Mouse (Mus musculus): ENCODE data around the gene Hdlbp.

Hdlbp gene

GRCm38 (mm10) chr1:93445111-93445821 is 33.3 kb downstream of the Hdlbp start:
- DNase-seq = peak; percentile 83

GRCm38 (mm10) chr1:93444405-93445110 is 34.1 kb downstream of the Hdlbp start:
- peak; percentile 62 for DNase-seq

- no peak for DNase-seq
Observed at GRCm38 (mm10) chr1:93439321-93439720, 39.3 kb downstream of the Hdlbp start.

GRCm38 (mm10) chr1:93432087-93432486 is 46.5 kb downstream of the Hdlbp start:
- DNase-seq = no peak

GRCm38 (mm10) chr1:93403403-93403802 is 75.2 kb downstream of the Hdlbp start:
- no peak for DNase-seq

GRCm38 (mm10) chr1:93401191-93402052 is 77.2 kb downstream of the Hdlbp start:
- DNase-seq = peak; percentile 5

- DNase-seq = no peak
Observed at GRCm38 (mm10) chr1:93388906-93389305, 89.7 kb downstream of the Hdlbp start.

- no peak for DNase-seq
Observed at GRCm38 (mm10) chr1:93387198-93387597, 91.4 kb downstream of the Hdlbp start.

- DNase-seq = no peak
Observed at GRCm38 (mm10) chr1:93379117-93379516, 99.5 kb downstream of the Hdlbp start.

- DNase-seq = no peak
Observed at GRCm38 (mm10) chr1:93377307-93377706, 101.3 kb downstream of the Hdlbp start.

GRCm38 (mm10) chr1:93373665-93374064 is 105.0 kb downstream of the Hdlbp start, which contains the start of gene Ano7:
Gene Ano7 (plus strand): TSS chr1:93373930.
- DNase-seq = no peak

GRCm38 (mm10) chr1:93365641-93366040 is 113.0 kb downstream of the Hdlbp start:
- no peak for DNase-seq

GRCm38 (mm10) chr1:93362661-93363060 is 116.0 kb downstream of the Hdlbp start:
- no peak for DNase-seq

Data from thymus, postnatal 14 days (tissue).